Mouse (Mus musculus) bone marrow macrophage, adult 2 months (primary cell): ENCODE results near the gene Sgcd.

Source experiments
- CTCF ChIP-seq: IDR thresholded peaks from 2 replicates; pipeline ENCODE4 v1.5.1; 2012; ENCODE audit warnings: low read depth, mild to moderate bottlenecking, low read length, moderate library complexity
- POLR2A ChIP-seq: IDR thresholded peaks from 2 replicates; pipeline ENCODE4 v1.6.1; 2012; ENCODE audit warnings: mild to moderate bottlenecking, low read depth, low read length, borderline replicate concordance

DNA sequence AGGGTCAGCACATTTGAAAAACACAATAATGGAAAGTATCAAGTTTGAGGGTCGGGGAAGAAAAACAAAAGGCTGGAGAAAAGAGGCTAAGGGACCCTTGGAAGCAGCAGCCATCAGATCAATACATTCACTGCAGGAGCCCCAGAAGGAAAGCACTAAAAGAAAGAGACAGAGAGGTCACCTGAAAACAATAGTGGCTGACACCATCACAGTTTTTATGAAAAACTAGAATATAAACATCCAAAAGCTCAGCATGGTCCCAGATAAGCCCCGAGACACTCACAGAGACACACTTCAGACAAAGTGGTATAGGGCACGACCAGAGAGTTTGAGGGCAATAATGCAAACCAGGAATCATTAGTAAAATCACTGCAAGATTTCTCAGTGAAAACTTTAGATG is 589.2 kb downstream of the Sgcd start:
- TF ChIP-seq POLR2A (no peak), CTCF (no peak)
